Mouse (Mus musculus) retina, adult 2 months (tissue): ENCODE data around the gene Ebf3.

Source experiments
- DNase-seq: peaks from one replicate; pipeline ENCODE4 v3.0.0-alpha.2; 2012; ENCODE audit warnings: low read depth, low spot score

The Ebf3 gene

DNA sequence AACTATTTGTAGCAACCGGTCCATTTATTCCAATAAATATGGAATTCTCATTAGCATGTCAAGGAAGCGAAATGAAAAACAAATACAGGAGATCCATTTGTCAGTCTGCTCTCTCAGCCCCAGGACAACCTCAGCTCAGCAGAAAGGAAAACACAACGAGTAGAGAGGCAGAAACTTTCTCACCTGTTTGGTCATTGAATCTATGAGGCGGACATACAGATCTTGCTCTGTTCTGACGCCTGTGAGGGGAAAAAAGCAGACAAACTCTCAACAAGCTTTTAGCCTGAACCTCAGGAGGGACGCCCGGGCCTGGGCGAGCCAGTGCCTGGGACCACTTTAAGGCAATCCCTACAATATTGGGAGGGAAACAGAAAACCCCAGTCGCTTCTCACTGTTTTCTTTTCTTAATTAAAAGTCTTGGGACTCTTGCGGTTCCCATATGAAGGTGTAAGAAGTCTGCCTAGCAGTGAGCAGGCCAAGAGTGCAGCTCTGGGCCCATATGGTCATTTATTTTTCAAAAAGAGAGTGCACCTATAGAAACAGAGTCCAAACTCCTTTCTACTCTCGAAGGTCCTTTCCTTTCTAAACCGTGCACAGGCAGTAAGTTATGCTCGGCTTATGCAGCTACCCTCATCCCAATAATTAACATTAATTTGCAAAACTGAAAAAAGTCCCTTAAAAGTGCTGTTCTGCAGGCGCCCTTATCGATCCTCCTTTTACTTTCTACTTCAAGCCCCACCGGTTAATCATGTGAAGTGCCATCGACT, 1.9 kb downstream of the Ebf3 start:
- DNase-seq, result no peak

GRCm38 (mm10) chr7:137311341-137312110, 2.7 kb downstream of the Ebf3 start:
- no peak for DNase-seq

DNA sequence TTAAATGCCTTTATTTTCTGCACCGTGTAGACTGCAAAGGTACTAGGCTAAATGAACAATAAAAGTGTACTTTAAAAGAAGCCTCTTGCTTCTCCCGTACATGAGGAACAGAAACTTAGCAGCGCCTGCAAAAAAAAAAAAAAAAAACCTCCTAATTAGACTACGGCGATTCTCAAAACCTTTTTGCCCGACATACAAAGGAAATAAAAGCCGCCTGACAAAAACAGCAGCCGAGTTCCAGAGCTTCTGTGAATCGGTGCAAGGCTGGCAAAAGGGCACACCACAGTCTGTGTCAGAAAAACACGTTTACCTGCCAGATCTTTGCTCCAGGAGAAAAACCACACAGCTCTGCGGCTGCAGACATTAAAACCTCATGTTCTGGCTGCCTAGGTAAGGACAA, 3.4 kb downstream of the Ebf3 start:
- no peak for DNase-seq

- DNase-seq, result no peak
Observed at GRCm38 (mm10) chr7:137310091-137310761, 4.0 kb downstream of the Ebf3 start.

- DNase-seq, result no peak
Observed at GRCm38 (mm10) chr7:137309071-137310066, 4.9 kb downstream of the Ebf3 start.

DNA sequence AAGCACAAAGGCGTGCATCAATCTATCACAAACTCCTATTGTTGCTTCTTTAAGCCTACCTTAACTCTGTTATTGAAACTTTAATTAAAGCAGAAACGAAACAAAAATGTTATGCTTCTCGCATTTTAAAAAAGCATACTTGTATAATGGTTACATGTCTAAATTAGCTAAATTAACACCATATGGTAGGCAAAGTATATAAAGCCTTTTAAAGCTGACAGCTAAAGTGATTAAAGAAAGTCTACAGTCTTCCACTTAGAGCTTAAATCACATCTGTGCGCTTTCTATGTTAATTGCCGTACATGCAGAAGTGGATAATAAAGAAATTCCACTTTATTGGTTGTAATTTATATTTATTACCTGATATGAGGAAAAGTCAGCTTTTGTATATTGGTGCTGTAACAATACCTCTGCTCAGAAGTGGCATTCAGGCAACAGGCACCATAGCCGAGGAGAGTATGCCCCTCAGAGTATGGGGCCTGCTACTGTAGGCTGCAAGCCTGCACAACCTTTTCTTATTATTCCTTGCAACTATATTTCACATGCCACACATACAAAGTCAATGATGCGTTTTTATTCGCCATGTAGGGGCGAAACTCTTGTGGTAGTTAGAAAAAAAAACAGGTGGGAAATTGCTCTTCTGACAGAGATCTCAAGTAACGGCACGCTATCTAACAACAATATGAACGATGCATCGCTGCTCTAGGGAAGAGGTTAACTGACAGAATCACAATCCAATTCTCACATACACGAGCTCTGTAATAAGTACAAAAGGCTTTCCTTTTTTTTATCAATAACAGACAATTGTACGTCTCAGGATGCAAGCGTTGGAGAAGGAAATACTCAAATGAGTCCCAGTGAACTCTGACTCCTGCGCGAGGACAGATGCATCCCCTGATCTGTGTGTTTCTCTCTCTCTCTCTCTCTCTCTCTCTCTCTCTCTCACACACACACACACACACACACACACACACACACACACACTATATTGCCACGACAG, 5.9 kb downstream of the Ebf3 start:
- DNase-seq, result no peak

- DNase-seq, result no peak
Observed at GRCm38 (mm10) chr7:137307131-137307530, 7.1 kb downstream of the Ebf3 start.

DNA sequence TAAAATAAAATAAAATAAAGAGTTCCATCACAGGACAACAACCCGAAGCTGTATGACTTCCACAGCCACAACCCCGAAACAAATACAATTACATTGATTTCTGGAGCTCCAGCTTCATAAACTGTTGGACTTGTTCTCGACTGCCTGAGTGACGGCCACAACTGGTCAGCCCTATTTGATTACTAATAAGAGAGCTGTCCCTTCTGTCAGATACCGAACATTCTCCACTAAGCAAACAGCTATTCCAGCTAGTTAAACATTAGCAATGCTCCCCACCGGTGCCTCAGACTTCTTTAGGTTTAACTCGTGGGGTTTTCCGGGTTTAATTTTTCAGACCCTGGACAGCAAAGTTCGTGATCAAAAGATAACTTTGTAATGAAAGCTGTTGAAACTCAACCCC, 8.1 kb downstream of the Ebf3 start:
- no peak for DNase-seq

DNA sequence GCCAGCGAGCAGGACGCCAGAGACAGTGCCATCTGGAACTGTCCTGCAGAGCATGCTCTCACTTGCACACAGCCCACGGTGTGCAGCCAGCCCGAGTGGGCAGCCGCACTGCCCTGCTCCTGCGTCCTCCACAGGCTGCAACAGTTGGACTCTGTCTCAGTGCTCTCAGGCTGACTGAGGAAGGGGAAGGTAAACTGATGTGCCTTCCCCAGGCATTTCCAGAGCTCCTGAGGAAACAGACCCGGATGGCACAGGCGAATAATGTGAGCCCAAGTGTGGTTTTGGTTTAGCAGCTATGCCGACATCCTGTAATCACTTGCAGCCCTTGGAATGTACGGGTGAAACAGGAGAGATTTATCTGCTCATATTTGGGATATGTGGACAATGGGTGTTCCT, 10.5 kb downstream of the Ebf3 start:
- no peak for DNase-seq

- no peak for DNase-seq
Observed at GRCm38 (mm10) chr7:137302961-137303775, 11.1 kb downstream of the Ebf3 start.

- no peak for DNase-seq
Observed at GRCm38 (mm10) chr7:137302161-137302560, 12.1 kb downstream of the Ebf3 start.

- DNase-seq, result no peak
Observed at GRCm38 (mm10) chr7:137301329-137301751, 12.9 kb downstream of the Ebf3 start.

GRCm38 (mm10) chr7:137300826-137301225, 13.4 kb downstream of the Ebf3 start:
- DNase-seq, result no peak

GRCm38 (mm10) chr7:137300169-137300568, 14.1 kb downstream of the Ebf3 start:
- no peak for DNase-seq

GRCm38 (mm10) chr7:137297594-137298381, 16.5 kb downstream of the Ebf3 start:
- no peak for DNase-seq

GRCm38 (mm10) chr7:137297131-137297530, 17.1 kb downstream of the Ebf3 start:
- no peak for DNase-seq

DNA sequence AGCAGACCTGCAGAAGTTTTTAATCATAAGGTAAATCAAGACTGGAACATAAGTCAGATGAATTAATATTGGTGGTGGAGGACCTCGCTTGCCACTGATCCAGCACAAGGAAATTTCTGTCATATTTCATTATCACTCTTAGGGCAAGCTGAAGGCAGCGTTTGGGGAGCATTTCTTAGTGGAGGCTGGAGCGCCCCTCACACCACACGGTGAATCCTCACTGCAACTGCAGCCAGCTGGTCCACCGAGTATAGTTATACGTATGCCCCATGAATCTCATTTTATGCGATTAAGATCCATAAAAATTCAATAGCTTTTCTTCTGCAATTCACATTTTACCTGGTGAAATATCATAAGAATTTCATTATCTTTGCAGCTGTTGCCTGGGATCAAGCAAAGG, 18.6 kb downstream of the Ebf3 start:
- DNase-seq, result no peak

- no peak for DNase-seq
Observed at GRCm38 (mm10) chr7:137294446-137294845, 19.8 kb downstream of the Ebf3 start.
